Mouse (Mus musculus) gastrocnemius, postnatal 36 days (tissue): ENCODE data around the gene Olfr644. TPM values are rescaled to one million over a fixed set of nuclear protein-coding genes. Genes with fewer than 3 reads are reported as not detected.

Experiments
- DNase-seq, 2 experiments: peaks; one replicate each; pipeline ENCODE4 v3.0.0; 2022
- intact Hi-C: fragments of 180-260 bp; cut with DNase I; formaldehyde crosslinking; loops from one replicate; pipeline ENCODE4 v1.15.1; 2025
- long read RNA-seq, 2 experiments: library from polyadenylated mRNA; stranded (forward); transcript quantifications; one replicate each; pipeline ENCODE4 v2.0.0; 2021
- total RNA-seq, 2 experiments: library from RNA; stranded (reverse); gene quantifications; 2 replicates each; pipeline ENCODE4 v1.2.3; 2021

The Olfr644 gene
- not detected for total RNA-seq
- long read RNA-seq, experiment 1: 0 reads
- long read RNA-seq, experiment 2: 0 reads

DNA sequence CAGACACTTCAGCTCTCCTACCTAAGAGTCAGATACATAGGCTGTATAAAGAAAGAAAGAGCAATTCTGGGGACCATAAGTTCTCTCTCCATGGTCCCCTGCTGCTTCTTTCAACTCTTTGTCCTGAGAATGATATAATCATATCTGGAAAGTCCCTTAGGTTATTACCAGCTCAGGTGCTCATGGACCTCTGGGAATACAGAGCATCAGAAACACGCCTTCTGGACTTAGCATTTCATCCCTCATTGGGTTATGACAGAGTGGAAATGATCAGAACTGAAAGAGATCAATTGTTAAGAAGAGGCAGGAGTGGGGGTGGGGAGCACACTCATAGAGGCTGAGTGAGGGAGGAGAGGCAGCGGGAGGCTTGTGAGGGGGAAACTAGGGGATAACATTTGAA is at the start of gene Olfr644:
Gene Olfr644, minus strand, starts transcription at position 101 of the 400 bp plus-strand sequence.
- no peak for DNase-seq
- intact Hi-C loops: no loop called here

DNA sequence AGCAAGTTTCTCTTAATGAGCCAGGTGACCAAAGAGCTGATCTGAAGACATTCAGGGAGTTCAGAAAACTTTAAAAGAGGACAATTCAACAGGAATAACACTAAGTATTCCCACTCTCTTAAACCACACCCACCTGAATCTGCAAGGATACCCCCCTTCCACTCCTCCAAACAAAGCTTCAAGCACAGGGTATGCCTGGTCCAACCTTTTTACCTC is 33.0 kb upstream of the Olfr644 start, which contains the start of gene Olfr646:
Gene Olfr646, plus strand, starts transcription at position 117 of the 216 bp plus-strand sequence.
- DNase-seq: no peak
- intact Hi-C loops: no loop called here

DNA sequence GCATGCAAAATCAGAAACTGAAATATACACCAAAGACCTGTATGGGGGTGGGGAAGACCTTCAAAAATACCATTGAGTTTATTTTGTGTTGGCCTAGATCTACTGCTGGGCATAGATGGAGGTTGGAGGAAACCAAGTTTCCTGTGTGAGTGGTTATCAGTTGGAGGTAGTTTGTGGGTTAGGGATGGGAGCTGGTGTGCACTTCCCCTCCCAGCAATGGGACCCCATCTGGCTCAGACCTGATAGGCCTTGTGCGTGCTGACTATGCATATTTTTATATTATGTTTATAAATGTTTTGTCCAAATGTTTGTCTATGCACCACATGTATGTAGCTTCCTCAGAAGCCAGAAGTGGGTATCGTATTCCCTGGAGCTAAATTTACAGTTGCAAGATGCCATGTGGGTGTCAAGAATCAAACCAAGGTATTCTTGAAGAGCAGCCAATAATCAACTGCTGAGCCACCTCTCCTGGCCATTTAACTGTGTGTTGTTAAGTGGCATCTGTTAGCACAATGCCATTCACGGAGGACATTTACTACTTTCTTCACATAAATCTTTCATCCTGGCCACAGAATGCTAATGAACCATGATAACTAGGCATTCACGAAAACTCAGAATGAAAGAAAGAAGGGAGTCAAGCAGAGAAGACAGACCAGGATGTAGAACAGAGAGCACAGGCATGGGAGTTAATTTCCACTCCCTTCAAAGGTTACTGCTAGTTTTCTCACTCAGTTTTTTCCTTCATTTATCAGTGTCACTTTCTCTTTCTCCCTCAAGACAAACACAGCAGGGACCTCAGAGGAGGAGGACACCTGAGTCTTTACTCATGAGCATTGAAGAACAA is 32.5 kb upstream of the Olfr644 start:
- no peak for DNase-seq
- intact Hi-C loops: no loop called here

DNA sequence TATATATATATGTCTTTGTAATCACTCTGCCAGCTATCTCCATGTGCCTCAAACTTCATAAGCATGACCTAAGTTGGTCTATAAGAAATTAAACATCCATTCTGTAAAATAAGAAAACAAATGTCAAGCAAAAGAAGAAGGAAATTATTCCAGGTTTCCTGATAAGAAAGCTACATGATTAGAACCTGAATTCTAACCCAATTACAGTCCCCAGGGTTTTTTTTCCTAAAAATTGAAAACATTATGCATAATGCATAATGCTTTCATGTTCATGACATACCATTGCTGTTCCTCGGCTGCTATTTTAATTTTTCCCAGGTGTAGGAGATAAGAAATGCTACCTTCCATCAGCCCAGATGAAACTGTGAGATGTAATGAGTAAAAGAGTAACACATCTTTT is 13.7 kb upstream of the Olfr644 start, which contains the start of gene Olfr645:
Gene Olfr645, minus strand, starts transcription at position 101 of the 400 bp plus-strand sequence.
- no peak for DNase-seq
- intact Hi-C loops: no loop called here

DNA sequence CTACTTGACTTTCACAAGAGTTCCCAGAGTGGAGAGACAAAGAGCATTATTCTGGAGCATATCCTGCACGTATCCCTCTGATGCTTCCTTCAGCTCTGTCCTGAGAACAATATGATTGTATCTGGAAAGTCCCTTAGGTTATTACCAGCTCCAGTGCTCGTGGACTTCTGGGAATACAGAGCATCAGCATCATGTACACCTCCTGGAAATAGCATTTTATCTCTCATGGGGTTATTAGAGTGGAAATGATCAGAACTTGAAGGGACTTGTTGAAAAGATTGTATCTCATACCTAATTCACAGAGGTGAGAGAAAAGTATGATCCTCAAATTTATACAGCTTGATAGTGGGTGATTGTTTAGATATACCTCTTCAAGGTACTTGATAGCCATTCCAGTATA is 10.3 kb downstream of the Olfr644 start, which contains the start of gene 4930516K23Rik:
Gene 4930516K23Rik, minus strand, starts transcription at position 101 of the 400 bp plus-strand sequence.
- DNase-seq: no peak
- intact Hi-C loops: no loop called here

DNA sequence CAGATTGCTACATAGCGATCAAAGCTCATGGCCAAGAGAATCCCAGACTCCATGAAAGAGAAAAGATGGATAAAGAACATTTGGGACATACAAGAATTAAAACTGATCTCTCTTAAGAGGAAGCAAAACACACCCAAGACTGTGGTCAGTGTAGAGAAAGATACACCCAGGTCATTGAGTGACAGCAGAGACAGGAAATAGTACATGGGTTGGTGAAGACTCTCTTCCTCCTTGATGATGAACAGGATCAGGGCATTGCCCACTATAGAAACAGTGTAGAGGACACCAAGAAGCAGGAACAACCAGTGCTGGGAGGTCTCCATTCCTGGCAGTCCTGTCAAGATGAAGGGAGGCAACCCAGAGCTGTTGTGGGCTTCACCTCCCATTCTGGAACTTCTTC is 12.5 kb downstream of the Olfr644 start:
- no peak for DNase-seq
- intact Hi-C loops: no loop called here

DNA sequence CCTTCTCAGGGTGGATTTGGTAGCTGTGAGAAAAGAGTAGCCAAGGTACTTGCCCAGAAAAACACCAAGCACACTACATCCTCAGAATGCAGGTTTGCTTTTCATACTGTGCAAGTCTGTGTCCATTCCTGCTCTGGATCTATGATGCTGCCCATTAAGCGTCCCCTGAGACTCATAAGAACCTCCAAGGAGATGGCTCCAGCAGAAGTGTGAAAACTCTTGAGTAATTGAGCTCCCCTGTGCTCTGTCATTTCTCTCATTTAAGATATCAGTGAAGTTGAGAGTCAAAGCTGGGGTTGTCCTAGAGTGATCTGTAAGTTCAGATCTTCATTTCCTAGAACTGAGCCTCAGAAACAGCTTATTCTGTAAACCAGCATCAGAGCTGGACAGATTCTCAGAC is 19.1 kb downstream of the Olfr644 start, which contains the start of gene Olfr642:
Gene Olfr642, minus strand, starts transcription at position 101 of the 400 bp plus-strand sequence.
- intact Hi-C loops: no loop called here
- no peak for DNase-seq

DNA sequence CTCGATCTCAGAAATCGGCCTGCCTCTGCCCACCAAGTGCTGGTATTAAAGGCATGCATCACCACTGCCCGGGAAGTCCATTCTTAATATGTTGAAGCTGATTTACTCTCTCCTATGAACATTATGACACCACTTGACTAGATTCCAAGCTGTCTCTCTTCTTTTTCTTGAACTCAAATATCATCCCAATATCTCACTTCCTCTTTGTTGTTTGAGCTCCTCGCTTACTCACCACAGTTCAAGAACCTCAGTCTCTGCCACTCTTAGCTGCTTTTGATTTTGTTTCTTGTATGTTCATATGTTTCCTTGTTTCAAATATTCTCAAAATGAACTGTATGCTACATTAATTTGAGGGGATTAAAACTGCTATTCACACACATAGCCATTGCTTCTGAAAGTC is 20.9 kb downstream of the Olfr644 start:
- DNase-seq: no peak
- intact Hi-C loops: no loop called here

DNA sequence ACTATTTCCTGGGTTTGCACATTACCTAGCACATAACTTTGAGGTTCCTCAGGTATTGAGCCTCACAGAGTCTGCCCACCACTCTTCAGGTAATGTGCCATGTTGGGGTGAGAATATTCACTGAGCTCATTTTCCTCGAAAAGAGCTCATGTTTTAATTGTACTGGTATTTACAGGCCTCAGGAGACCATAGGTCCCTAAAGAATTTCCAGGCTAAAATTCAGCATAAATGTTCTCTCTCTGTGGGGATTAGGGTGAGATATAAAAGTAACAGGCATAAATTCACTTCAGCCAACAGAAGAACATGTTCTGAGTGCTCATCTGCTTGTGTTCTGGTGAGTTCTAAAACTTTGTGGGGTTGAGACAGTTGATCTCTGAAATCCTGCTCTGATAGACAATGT is 36.5 kb downstream of the Olfr644 start, which contains the start of gene Olfr641:
Gene Olfr641, plus strand, starts transcription at position 301 of the 400 bp plus-strand sequence.
- intact Hi-C loops: no loop called here
- DNase-seq: no peak

DNA sequence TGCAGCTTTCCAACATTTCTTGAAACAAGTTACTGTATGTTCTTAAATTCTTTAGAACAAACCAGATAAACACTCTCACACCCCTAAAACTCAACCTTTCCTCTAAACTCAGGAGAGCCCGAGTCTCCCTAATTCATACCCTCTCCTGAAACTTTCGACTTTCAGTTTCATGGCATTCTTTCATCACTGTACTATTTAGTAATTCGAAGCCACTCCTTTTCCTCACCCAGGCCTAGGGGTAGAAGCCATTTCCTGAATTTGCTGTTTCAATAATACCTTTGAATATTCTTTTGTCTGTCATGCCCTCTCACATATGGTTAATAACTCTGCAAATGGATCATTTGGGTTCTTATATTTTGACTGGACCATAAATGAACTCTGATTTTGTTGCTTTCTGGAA is 44.7 kb downstream of the Olfr644 start:
- intact Hi-C loops: no loop called here

DNA sequence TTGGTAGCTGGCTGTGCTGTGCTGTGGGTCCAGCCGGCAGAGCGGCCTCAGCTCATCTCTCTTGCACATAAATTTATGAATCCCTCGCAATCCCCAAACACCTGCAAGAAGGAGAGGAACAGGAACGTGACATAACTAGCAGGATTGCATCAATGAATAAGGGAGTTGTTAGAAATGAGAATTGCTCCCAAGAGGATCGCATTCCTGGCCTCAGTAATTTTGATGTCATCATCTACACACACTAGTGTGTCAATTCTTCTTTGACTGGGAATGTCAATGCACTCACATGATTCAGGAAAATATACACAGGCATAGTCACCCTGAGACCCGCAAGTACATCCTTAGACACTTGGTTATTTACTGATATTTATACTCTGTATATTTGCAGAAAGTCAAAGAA is 46.2 kb downstream of the Olfr644 start, which contains the start of gene Olfr640:
Gene Olfr640, minus strand, starts transcription at position 101 of the 400 bp plus-strand sequence.
- intact Hi-C loops: no loop called here

More for the DNA sequence above, 44.7 kb downstream of the Olfr644 start:
- no peak for DNase-seq

DNA sequence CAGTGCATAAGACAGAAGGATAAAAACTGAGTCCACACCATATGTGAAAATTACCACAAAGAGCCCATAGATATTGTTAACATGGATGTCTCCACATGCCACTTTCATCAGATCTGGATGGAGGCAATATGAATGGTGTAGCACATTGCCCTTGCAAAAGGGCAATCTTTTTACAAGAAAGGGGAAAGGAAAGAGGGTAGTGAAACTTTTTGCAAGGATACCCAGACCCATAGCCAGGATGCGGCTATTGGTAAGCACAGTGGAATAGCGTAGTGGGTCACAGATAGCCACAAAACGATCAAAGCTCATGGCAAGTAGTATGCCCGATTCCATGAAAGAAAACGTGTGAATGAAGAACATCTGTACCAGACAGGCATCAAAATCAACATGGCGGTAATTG is 50.0 kb downstream of the Olfr644 start:
- intact Hi-C loops: no loop called here
- DNase-seq: no peak

More for the DNA sequence above, 46.2 kb downstream of the Olfr644 start, which contains the start of gene Olfr640:
- DNase-seq: no peak

DNA sequence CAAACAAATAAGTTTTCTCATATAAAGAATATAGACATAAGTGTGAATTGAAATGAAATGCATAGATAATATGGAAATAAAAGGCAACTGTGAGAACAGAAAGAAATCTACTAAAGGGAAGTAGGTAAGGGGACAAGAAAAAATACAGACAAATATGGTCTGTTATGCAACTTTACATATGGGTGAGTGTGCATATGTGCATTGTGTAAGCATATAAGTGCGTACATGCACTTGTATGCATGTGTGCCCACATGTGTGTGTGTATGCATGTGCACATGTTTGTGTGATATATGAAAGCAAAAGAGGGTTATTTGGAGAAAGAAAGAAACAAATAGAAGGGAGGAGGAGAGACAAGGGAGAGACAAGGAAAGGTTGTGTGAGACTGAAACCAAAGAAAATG is 52.7 kb downstream of the Olfr644 start:
- intact Hi-C loops: no loop called here

DNA sequence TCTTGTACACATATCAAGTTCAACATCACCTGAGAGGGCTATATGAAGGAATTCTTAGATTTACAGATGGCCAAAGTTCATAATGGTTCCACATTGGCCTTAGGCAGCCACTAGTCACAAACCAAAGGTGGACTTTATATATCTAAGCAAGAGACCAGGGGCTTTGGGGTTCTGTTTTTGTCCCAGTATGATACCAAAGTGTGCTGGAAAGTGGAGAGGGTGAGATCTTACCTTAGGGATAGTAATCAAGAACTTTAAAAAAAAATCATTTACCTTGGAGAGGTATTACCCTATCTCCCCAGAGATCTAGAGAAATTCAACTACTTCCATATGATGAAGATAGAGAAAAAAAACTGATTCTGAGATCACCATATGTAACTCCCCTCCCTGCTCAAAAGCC is 54.5 kb downstream of the Olfr644 start, which contains the start of gene Olfr639:
Gene Olfr639, minus strand, starts transcription at position 101 of the 400 bp plus-strand sequence.
- no peak for DNase-seq
- intact Hi-C loops: no loop called here

More for the DNA sequence above, 52.7 kb downstream of the Olfr644 start:
- no peak for DNase-seq

Other genes with a start within 250 kb of the Olfr644 start
- 100 to 1,000 TPM; 266 to 399 TPM for gene Hbb-bs, start 243.8 kb downstream of the Olfr644 start, total RNA-seq
- not detected for gene Hbb-bh2, start 231.3 kb downstream of the Olfr644 start, total RNA-seq
- not detected for gene Hbb-bh1, start 228.7 kb downstream of the Olfr644 start, total RNA-seq
- not detected for gene Hbb-y, start 218.7 kb downstream of the Olfr644 start, total RNA-seq
- gene Olfr66, start 185.6 kb downstream of the Olfr644 start, total RNA-seq: not detected
- gene Olfr64, start 177.4 kb downstream of the Olfr644 start, total RNA-seq: not detected
- gene Olfr65, start 168.4 kb downstream of the Olfr644 start, total RNA-seq: not detected
- not detected for gene Olfr631, start 143.0 kb downstream of the Olfr644 start, total RNA-seq
- gene Olfr632, start 137.5 kb downstream of the Olfr644 start, total RNA-seq: not detected
- not detected for gene Olfr633, start 127.4 kb downstream of the Olfr644 start, total RNA-seq
- gene Olfr635, start 100.7 kb downstream of the Olfr644 start, total RNA-seq: not detected
- not detected for gene Olfr638, start 73.1 kb downstream of the Olfr644 start, total RNA-seq
- not detected for gene Olfr639, start 54.6 kb downstream of the Olfr644 start, total RNA-seq
- gene Olfr640, start 46.3 kb downstream of the Olfr644 start, total RNA-seq: not detected
- not detected for gene Olfr641, start 36.4 kb downstream of the Olfr644 start, total RNA-seq
- gene Olfr642, start 19.2 kb downstream of the Olfr644 start, total RNA-seq: not detected
- not detected for gene 4930516K23Rik, start 10.4 kb downstream of the Olfr644 start, total RNA-seq
- gene Olfr645, start 13.6 kb upstream of the Olfr644 start, total RNA-seq: not detected
- not detected for gene Olfr646, start 33.0 kb upstream of the Olfr644 start, total RNA-seq
- not detected for gene Ubqln5, start 58.0 kb upstream of the Olfr644 start, total RNA-seq
- gene Olfr643, start 65.5 kb upstream of the Olfr644 start, total RNA-seq: not detected
- gene Ubqln3, start 71.4 kb upstream of the Olfr644 start, total RNA-seq: not detected
- not detected for gene Ubqlnl, start 78.7 kb upstream of the Olfr644 start, total RNA-seq
- not detected for gene Olfm5, start 93.0 kb upstream of the Olfr644 start, total RNA-seq
- not detected for gene Olfr648, start 111.5 kb upstream of the Olfr644 start, total RNA-seq
- gene Olfr649, start 124.1 kb upstream of the Olfr644 start, total RNA-seq: not detected
- gene Trim6, start 146.9 kb upstream of the Olfr644 start, total RNA-seq: under 1 TPM in 1 of 2 experiments, not detected in 1; 0.20 TPM
- 1 to 10 TPM in 1 of 2 experiments, under 1 TPM in 1; 0.67 to 1.4 TPM for gene Trim34a, start 172.6 kb upstream of the Olfr644 start, total RNA-seq
- under 1 TPM; 0.62 to 0.66 TPM for gene Trim5, start 216.2 kb upstream of the Olfr644 start, total RNA-seq
- gene Trim12a, start 243.6 kb upstream of the Olfr644 start, total RNA-seq: 1 to 10 TPM; 2.3 to 2.4 TPM